Mouse (Mus musculus): ENCODE measurements at regions not wholly inside any gene's neighbourhood (a gene's known extent, or its start where the extent isn't known, plus 50 kb on each side); places are given as distances from the start of the nearest gene placed in this dataset.
A peak's percentile ranks its signal among the peaks of the same experiment; 100 is the strongest.
"Not testable (repeated sequence)": the region's sequence is repeated elsewhere in the genome, so short reads cannot be mapped to it uniquely, and the experiment has no call there.

DNA sequence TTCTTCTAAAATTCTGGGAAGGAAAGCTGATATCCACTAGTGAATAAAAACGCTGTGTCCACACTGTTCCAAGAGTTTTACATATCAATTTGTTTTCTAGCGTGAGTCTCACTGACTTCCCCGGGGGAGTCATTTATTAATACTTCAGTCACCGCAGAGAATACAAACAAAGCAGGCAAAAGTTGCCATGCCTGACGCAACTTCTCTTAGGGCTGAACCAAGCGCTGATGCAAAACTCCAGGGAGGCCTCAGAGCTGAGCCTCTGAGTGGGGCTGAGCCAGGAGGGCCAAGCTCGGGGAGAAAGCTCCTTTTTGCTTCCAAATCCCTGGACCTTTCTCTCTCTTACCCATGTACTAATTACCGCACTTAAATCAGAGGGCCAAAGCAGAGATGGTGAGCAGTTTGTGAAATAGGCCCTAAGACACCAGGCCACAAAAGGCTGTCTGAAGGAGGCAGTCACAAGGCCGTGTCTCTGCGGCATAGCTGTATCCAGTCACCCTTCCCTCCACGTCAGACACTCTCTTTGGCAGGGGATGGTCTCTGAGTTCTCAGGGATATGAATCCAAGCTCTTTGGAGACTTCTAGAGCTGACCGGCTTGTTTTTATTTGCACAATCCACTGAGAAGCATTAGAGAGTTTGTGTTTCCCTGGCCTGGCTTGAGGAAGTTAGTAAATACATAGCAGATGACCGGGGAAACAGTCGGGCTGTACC lies 260.2 kb upstream of the Jarid2 start:
- DNase-seq: peak; percentile 47 to 56

DNA sequence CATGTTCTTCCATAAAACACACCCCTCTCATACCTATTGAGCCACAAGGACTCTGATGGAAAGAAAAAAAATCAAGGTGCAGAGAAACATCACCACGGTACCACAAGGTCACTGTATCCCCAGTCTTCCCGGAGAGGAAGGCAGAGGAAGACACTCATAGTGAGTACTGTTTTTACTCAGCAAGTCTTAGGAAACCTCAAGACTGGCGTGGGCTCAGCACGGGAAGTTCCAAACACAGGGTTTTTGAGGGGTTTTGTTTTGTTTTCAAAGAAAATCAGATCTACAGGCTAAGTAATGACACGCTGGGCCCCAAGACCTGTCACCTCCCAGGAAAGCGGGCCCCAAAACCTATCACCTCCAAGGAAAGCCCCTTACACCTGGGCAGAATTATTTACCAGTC lies 259.6 kb upstream of the Jarid2 start:
- no peak for DNase-seq

DNA sequence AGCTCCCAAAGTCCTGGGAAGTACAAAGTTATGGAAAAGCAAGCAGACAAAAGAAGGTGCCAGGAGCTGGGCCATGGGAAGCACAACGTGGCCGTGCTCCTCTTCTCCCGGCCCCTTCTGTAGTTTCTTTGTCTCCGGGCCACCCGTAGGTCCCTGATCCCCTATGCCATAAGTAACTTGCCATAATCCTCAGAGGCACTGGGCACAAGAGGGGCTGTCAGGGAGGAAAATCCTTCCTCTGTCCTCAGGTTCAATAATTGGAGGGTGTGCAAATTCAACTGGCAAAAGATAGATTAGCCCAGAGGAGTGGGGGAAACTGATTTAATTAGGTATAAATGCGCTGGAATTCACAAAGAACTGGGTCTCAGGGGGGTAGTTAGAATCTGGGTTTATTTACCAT lies 256.1 kb upstream of the Jarid2 start:
- no peak for DNase-seq

DNA sequence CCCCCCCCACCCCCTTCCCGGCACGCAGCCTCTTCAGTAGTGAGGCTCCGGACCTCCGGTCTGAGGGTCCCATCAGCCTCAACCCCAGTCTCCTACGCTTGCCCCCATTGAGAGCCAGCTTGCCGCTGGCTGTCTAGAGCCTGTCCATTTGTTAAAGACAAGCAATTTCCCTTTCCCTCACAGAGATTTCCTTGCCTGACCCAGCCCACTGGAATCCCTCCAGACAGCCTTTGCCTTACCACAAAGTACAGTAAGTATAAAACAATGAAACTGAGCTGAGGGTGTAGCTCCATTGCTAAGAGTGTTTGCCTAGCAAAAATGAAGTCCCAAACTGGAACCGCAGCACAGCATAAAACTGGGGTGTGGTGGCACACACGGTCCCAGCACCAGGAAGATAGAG lies 252.4 kb upstream of the Jarid2 start:
- DNase-seq: peak; percentile 54 to 72

DNA sequence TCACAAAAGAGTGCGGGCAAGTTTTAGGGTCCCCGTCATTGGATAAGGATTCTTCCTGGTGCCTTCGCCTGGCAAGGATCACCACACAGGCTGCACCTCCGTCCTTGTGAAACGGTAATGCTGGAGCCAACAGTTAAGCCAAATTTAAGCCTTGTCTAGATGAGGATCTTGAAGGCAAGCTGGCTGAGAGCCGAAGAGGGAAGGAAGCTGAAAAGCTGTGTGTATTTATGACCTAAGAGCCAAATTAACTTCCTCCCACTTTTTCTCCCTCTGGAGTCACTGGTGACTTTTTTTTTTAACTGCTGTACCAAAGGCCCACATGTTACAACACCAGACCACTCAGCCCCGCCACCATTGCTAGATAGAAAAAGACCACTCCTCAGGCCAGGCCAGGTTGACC lies 249.1 kb upstream of the Jarid2 start:
- DNase-seq: peak; percentile 42 to 49

DNA sequence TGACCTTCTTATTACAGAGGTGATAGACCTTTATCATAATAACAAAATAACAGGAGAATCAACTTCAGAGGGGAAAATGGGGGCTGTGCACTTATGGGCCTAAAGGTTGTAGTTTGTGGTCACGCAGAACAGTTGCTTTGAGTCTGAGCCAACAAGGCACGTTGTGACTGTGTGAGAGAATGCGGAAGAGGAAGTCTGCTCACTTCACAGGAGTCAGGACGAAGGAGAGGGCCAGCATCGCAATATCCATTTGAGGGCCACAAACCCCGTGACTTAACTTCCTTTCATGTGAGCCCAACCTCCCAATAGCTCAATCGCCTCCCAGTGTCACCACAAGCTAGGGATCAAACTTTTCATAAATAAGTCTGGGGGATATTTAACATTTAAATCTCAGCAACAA lies 246.6 kb upstream of the Jarid2 start:
- DNase-seq: peak; percentile 30 to 33

DNA sequence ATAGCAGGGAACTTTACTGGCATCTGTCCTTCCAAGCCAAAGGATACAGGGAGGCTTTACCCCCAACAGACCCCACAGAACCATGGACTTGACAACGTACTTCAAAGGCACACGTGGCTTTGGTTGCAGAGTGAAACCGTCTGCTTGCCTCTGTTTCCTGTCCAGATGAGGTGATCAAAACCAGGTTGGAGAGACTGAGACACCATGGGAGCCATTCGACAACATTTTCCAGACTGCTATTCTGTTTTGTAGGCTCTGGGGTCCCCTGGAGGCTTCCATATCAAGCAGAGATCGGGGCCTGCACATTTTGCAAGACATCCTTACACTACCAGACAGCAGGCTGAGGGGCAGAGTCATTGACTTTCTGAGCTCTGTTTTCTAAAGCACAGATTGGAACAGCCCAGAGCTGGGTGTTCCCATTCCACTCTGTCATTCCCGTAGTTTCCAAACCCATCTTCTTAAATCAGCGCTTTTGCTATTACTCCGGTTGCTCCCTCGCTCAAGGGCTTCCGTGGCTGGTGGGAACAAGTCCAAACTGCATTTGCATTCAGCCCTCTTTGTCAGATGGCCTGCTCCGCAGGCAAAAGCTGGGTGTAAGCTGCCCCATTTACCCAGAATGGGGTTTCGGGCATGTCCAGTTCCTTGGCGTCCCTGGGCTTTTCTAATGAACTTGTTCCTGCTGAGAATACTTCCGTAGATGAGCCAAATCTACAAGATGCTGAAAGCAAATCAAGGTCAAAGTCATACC lies 244.5 kb upstream of the Jarid2 start:
- no peak for DNase-seq

DNA sequence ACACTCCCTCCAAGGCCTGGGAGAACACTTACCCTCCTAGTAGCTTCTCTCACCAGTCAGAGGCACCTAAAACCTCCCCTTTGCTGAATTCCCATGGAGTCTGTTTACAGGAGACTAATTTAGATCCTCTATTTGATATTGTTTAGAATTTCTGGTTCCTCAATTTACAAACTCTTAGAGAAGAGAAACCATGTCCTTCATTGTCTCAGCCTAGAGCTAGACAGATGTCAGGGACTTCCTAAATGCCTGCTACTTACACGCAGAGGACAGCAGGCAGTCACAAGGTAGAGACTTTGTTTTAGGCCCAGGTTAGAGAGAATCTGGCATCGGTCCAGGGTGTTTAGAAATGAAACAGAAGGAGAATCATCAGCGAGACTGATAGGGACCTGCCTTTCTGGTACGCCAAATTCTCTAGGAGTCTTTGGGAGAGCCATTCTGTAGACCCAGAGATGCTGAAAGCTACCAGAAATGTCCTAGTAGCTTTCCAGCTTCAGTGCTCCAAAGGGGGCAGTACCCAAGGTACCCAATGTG lies 238.3 kb upstream of the Jarid2 start:
- DNase-seq: no peak

DNA sequence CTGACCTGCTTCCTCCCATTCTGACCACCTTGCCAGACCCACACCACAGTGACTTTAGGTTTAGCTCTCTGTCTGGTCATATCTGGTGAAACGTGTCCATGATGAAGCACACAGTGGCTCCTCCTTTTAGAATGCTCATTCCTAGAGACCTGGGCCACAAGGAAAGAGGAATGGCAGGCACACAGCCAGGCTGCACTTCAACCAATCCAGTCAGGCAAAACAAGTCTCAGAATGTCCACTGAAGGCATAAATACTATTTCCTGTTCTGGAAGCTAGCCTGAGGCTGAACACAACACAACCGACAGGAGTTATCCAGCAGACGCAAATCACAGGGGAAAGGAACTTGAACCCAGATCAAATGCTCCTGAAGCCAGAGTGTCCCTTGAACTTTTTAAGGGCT lies 235.4 kb upstream of the Jarid2 start:
- no peak for DNase-seq

DNA sequence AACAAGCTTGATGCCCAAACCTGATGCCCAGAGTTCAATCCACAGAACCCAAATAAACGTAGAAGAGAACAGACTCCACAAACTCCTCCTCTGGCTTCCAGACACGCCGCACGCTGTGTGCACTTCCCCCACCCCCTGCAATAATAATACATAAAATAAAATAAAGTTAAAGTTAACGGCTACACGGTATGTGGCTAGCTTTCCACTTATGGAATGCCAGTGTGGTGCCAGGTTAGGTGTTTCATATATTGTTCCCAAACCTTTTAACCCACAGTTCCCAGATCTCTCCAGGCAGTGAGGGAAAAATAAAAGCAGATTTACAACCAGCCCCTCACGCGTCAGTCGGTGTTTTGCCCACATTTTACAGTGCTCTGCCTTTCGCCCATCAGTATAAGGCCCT lies 233.8 kb upstream of the Jarid2 start:
- DNase-seq: no peak

DNA sequence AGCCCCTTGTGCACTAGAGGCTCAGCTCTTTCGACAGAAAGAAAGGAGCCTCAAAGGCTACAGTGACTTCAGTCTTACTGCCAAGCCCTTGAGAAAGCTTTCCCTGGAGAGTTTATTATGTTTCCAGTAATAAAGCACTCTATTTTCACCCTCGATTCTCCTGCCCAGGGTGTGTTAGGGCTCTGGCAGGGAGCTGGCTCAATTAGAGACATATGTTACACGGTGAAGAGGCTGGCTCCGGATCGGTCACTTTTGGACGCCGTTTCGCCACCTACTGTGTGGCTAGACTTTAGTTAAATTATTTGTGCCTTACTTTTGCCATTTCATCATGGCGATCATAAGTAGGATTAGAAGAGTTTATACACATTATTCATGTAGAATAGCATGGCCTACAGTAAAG lies 232.7 kb upstream of the Jarid2 start:
- no peak for DNase-seq

DNA sequence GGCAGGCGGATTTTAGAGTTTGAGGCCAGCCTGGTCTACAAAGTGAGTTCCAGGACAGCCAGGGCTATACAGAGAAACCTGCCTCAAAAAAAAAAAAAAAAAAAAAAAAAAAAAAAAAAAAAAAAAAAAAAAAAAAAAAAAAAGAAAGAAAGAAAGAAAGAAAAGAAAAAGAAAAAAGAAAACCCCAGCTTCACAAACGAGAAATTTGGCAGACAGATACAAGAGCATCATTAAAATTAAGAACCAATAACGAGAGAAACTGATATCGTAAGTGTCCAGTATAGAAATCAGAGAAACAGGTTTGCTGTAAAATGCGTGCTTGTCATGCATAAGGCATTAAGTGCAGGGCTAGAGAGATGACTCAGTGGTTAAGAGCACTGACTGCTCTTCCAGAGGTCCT lies 228.4 kb upstream of the Jarid2 start:
- DNase-seq: not testable (repeated sequence)

DNA sequence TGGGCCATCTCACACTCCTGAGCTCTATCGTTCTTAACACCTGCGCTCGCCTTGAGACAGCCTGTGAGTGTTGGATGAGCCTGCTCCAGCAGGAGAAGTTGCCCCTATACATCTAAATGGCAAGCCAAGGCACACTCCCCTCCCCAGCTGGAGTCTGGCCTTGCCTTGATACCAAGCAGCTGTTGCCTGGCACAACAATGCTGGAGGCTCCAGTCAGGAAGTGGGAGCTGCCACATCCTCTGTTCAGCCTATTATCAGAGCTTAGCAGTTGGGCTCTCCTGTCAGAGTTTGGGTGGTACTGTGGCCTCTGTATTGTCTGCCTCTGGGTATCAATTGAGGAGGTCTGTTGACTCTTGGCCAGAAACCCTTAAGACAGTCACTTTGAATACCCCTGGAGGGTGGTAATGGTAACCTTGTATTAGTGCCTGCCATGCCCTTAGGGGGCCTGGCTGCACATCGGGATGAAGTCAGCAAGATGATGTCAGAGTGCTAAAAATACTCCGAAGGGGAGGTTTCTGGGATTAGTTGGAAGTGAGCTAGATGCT lies 227.4 kb upstream of the Jarid2 start:
- DNase-seq: peak in 1 of 2 experiments; percentile 18

DNA sequence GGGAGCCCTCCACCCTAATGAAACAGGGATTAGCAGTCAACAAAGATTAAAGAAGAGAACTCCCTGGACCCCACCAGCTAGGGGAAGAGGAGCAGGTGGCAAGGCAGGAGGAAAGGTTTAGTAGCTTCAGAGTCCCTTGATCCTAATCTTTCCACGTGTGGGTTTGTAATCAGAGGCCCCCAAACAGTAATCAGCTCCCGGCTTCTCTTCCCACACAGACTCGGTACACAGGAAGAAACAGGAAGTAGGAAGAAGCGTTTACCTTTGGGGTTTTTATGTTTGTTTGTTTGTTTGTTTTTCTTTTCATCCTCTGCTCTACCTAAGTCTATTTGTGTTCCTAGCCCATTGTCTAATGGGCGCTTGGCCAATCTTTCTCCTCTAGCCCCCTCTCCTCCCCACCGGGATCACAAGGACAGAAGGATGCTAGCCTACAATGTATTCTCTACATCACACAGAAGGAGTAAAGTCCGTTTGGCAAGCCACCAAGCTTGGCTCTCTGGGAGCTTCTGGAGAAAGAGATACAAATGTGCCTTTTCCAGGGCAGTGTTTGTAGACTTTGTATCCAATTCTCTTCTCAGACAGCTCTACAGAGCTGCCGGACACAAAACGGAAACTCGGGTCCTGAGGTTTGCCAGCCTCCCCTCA lies 226.5 kb upstream of the Jarid2 start:
- no peak for DNase-seq

DNA sequence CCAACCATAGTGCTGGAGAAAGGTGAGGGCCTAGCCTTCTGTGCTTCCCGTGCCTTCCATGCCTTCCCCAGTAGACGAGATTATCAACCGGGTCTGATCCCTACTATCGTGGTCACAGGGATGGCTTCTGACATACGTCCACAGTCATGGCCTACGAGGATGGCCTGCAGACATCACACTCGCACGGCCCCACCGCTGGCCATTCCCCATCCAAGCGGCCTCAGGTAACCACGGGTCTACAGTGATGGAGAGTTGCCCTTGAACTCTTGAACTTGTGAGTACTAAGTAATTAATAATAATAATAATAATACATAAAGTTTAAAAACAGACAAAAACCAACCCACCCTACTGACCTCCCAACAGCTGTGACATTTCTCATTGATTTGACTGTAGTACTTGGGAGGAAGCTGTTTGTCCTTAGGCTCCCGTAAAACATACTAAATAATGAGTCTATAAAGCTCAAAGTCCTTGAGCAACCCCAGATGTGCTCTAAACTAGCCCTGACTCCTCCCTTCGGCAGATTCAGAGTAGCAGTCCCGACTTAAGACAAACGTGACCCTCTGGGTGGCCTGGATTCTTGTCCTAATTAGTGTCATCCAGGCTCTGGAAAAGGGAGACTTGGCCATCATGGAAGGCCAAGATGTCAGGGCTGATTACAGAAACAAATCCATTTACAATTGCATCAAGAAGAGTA lies 225.9 kb upstream of the Jarid2 start:
- DNase-seq: no peak

DNA sequence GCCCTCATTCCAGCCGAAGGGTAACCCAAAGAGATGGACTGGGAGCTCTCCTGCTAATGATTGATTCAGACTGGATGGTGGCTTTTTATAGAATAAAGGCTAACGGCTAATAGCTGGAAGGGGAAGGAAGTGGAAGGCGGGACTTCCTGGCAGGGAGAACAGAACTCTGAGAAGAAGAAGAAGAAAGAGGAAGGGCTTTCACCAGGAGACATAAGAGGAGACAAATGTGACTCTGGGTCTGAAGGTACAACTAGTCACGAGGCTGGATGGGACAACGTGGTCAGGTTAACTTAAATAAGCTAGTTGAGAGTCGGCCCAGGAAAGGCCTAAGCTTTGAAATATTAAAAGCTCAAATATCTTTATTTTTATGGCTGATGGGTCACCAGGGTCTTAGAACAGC lies 224.8 kb upstream of the Jarid2 start:
- DNase-seq: peak in 1 of 2 experiments; percentile 28

DNA sequence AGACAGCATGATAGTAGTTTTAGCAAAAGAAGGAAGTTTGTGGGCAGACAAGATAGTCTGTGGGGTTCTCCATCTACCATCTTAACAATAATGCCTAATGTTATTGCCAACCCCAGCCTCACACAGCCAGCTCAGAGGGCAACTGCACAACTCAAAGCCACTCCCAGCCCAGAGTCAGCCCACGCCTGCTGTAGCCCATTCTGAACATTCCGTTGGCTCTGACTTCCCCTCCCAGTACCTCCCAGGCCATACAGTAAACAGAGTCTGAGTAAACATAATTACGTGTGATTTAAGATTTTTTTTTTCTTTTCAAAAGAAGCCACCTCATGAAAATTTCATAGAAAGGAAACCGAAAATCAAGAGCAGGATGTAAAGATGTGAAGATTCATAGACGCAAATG lies 222.3 kb upstream of the Jarid2 start:
- DNase-seq: peak; percentile 51 to 52

DNA sequence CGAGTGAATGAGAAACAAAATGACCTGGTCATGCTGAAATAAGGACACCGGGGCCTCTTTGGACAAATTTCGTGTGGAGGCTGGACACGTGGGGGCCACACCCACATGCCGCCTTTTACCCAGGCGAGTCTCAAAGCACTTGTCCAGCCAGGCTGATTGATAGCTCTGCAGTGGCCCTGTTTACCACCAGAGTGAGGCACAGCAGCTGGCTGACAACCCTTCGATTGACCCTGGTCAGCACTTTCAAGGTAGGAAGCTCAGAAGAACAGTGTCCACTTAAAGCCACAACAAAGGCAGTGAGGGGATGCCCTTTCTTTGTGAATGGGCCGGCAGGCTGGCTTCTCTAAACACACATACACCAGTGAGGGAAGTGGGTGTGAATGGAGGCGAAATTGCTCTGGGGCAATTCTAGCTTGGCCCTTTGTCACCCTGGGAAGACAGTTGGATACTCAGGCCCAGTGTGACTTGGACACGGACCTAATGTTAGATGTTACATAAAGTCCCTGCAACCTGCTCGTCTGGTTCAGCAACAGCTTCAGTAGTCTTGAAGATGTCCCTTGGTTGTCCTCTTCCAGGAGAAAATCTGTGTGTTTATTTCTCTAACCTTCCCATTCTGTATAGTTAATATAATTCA lies 219.6 kb upstream of the Jarid2 start:
- no peak for DNase-seq

DNA sequence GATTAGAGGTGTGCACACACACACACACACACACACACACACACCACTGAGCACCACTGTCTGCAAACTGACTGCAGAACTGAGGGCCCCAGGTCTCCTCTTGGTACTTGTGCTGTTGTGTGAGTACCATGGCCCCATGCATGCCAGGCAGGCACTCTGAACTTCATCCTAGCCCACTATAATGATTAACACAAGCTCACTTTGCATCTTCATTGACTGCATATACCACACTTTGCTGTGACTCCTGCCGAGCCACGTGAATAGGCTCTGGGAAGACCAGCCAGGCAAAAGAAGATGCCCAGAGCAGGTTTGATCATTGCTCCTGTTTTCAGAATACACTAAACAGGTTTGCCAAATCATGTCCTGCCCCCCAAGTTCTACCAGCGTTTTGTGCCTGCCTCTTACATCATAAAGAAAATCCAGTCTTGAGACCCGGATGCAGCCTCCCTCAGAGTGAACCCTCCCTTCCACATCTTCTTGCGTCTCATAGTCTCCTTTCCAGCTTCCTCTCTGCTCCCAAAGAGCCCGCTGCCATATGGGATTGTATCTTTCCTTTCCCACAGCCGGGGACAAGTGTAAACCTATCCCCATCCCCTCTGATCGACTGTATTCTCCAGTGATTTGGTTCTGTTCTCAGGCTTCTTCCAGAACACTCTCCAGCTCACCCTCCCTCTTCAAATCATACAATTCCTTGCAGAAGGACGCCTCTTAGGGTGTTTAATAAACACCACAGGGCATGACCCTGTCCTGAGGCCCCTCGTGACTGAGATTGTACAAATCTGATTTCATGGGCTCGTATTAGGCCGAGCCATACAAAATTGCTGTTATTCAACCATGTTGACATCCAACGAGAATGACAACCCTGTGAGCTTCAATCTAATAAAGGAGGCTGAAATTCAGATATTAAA lies 215.6 kb upstream of the Jarid2 start:
- no peak for DNase-seq

DNA sequence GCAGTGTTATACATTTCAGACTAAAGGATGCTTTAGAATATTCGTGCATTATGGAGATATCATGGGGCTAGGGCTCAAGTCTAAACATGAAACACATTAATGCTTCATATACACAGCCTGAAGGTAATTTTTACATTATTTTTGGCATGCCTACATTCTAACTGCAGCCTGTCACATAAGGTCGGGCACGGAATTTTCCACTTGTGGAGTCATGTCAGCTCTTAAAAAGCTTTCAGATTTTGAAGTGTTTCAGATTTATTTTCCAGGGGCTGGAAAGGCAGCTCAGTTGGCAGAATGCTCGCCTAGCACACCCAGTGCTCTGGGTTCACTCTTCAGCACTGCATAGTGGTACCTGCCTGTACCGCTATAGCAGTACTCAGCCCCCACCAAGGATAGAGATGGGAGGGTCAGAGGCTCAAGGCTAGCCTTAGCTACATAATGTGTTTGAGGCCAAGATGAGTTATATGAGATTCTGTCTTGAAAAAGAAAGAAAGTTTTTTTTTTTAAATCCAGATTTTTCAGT lies 214.6 kb upstream of the Jarid2 start:
- DNase-seq: no peak

DNA sequence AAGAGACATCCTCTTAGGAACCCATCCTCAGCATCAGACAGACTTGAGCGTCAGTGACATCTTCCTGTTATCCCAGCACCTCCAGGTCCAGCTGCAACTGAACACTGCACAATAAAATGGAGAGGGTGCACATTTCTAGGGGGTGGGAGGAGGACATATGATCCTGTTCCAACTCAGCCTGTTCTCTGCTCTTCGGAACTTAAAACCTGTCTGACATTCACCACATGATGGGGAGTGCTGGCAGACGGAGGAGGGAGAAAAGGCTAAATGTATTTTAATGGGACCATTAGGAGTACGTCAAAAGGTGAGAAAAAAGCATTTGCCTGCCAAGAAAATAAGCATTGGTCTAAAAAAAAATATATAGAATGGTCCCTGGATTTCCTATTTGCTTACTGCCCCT lies 212.4 kb upstream of the Jarid2 start:
- DNase-seq: no peak

Measured in lung, adult 18-20 months (tissue).